Mouse (Mus musculus): Measurements from ENCODE around the gene Pklr. TPM values are rescaled to one million over a fixed set of nuclear protein-coding genes. Genes with fewer than 3 reads are reported as not detected.

Pklr gene
- polyA plus RNA-seq, 1 experiment from 2014 or later = 148 TPM

DNA sequence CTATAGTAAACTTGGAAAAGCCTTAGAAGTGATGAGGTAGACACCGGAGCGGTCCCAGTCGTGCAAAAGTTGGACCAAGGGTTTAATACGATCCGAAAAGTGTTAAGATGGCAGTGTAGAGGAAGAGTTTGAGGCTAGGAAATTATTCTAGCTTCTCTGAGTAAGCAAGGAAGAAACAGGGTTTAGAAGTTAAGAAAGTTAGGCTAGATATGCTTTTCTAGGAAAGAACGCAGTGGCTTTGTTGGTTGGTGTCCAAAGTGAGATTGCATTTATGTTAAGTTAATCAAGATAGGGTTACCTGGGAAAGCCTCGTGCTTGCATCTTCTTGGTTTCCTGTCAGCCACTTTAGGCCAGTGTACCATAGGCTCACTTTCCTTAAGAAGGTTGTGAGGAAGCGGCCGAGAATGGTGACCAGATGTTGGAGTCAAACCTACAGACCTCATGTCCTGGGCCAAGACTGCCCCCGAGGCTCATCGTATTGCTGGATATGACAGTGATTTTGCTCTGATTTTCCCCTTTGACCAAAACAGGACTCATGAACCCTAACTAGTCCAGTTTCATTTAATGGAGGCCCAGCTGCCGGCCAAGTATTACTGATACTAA, 29.4 kb downstream of the Pklr start:
- H3K27me3 ChIP-seq (replicated peaks; ENCODE audit: control insufficient read depth, insufficient read depth, low read length) = no peaks in the 10 kb centered on the region
- H3K4me2 ChIP-seq (ENCODE audit: low read depth, low read length) = peak overlapping the region; percentile 80
- 15% methylated on average over 12 of the region's 12 CpGs for WGBS
- H3K9me3 ChIP-seq (ENCODE audit: control insufficient read depth, low read length) = no peaks in the 10 kb centered on the region
- peaks cover 19% of the 10 kb centered on the region for H3K4me1 ChIP-seq (ENCODE audit: control insufficient read depth, insufficient read depth, low read length)
- peaks cover 18% of the 10 kb centered on the region for H3K36me3 ChIP-seq (ENCODE audit: control insufficient read depth, insufficient read depth, low read length)
- H3K27ac ChIP-seq (ENCODE audit: low read length) = peak overlapping the region; percentile 95
- ATAC-seq = no peak
- peak overlapping the region; percentile 96 for H3K9ac ChIP-seq (ENCODE audit: low read depth, low read length)
- H3K4me3 ChIP-seq (ENCODE audit: low read length) = peak overlapping the region; percentile 91

DNA sequence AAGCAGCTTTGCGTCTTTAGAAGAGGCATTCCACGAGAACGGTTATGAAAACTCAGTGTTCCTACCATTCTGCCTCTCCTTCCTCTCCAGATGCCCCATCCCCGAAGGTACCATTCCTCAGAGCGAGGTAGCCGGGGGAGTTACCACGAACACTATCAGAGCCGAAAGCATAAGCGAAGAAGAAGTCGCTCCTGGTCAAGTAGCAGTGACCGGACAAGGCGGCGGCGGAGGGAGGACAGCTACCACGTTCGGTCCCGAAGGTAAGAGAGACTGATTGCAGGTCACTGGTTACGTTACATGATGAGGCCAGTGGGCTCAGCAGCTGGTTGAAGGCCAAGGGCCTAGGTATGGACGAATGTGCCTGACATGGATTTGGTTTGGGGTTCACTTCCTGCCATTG, 31.0 kb downstream of the Pklr start:
- H3K4me1 ChIP-seq (ENCODE audit: control insufficient read depth, insufficient read depth, low read length) = peaks cover 18% of the 10 kb centered on the region
- H3K4me2 ChIP-seq (ENCODE audit: low read depth, low read length) = no peak overlapping the region
- no peak overlapping the region for H3K4me3 ChIP-seq (ENCODE audit: low read length)
- H3K27ac ChIP-seq (ENCODE audit: low read length) = no peak overlapping the region
- H3K27me3 ChIP-seq (replicated peaks; ENCODE audit: control insufficient read depth, insufficient read depth, low read length) = no peaks in the 10 kb centered on the region
- ATAC-seq = no peak
- H3K36me3 ChIP-seq (ENCODE audit: control insufficient read depth, insufficient read depth, low read length) = peaks cover 23% of the 10 kb centered on the region
- no peaks in the 10 kb centered on the region for H3K9me3 ChIP-seq (ENCODE audit: control insufficient read depth, low read length)
- WGBS = 93% methylated on average over 19 of the region's 19 CpGs
- no peak overlapping the region for H3K9ac ChIP-seq (ENCODE audit: low read depth, low read length)

DNA sequence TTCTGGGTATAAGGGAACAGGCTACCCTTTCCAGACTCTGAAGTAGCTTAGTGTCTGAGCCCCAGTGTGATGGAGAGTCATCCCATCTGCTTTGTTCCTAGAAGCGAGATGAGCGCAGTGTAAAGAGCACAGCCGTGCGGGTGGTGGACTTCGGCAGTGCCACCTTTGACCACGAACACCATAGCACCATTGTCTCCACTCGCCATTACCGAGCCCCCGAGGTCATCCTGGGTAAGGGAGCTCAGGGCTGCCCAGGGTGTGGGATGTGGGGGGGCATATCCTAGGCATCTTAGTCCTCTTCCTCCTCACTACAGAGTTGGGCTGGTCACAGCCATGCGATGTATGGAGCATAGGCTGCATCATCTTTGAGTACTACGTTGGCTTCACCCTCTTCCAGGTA, 38.9 kb downstream of the Pklr start:
- Histone ChIP-seq H3K9ac (ENCODE audit: low read depth, low read length) (no peak overlapping the region), H3K36me3 (ENCODE audit: control insufficient read depth, insufficient read depth, low read length) (peaks cover 32% of the 10 kb centered on the region), H3K9me3 (ENCODE audit: control insufficient read depth, low read length) (no peaks in the 10 kb centered on the region), H3K27ac (ENCODE audit: low read length) (no peak overlapping the region), H3K4me2 (ENCODE audit: low read depth, low read length) (no peak overlapping the region), H3K27me3 (replicated peaks; ENCODE audit: control insufficient read depth, insufficient read depth, low read length) (no peaks in the 10 kb centered on the region), H3K4me1 (ENCODE audit: control insufficient read depth, insufficient read depth, low read length) (peaks cover 9% of the 10 kb centered on the region), H3K4me3 (ENCODE audit: low read length) (no peak overlapping the region)
- no peak for ATAC-seq
- WGBS = 92% methylated on average over 11 of the region's 11 CpGs

DNA sequence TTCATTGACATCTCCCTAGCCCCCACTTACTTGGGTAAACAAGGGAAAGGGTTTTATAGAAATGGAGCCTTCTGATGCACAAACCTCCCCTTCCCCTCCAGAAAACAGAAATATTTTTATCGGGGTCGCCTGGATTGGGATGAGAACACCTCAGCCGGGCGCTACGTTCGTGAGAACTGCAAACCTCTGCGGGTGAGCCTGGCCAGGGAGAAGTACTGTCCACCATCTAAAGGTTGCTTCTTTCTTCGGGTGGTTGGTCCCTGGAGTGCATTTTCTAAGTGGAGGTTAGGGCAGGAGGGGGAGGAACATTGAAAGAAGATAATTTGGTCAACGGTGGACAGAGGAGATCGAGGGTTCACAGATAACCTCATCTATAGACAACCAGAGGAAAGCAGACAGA, 39.6 kb downstream of the Pklr start:
- 91% methylated on average over 10 of the region's 10 CpGs for WGBS
- peaks cover 27% of the 10 kb centered on the region for H3K36me3 ChIP-seq (ENCODE audit: control insufficient read depth, insufficient read depth, low read length)
- H3K4me1 ChIP-seq (ENCODE audit: control insufficient read depth, insufficient read depth, low read length) = peaks cover 9% of the 10 kb centered on the region

DNA sequence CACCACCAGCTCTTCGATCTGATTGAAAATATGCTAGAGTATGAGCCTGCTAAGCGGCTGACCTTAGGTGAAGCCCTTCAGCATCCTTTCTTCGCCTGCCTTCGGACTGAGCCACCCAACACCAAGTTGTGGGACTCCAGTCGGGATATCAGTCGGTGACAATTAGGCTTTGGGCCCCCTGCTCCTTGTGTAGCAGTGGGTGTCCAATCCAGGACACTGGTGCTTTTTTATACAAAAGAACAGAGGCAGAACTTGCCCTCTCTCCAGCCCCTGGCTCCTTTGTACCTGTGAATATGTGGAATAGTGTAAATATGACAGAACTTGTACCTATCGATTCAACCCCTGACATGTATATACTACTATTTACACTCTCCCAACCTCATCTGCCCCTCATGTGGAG, 40.5 kb downstream of the Pklr start:
- Histone ChIP-seq H3K4me2 (ENCODE audit: low read depth, low read length) (no peak overlapping the region), H3K4me1 (ENCODE audit: control insufficient read depth, insufficient read depth, low read length) (peaks cover 9% of the 10 kb centered on the region), H3K4me3 (ENCODE audit: low read length) (no peak overlapping the region), H3K36me3 (ENCODE audit: control insufficient read depth, insufficient read depth, low read length) (peaks cover 26% of the 10 kb centered on the region), H3K27ac (ENCODE audit: low read length) (no peak overlapping the region), H3K27me3 (replicated peaks; ENCODE audit: control insufficient read depth, insufficient read depth, low read length) (no peaks in the 10 kb centered on the region), H3K9ac (ENCODE audit: low read depth, low read length) (no peak overlapping the region), H3K9me3 (ENCODE audit: control insufficient read depth, low read length) (no peaks in the 10 kb centered on the region)
- ATAC-seq = 0 out of 2 replicates have a peak, but pooled peaks have one; percentile 1
- WGBS = 80% methylated on average over 7 of the region's 7 CpGs

More for the DNA sequence above, 39.6 kb downstream of the Pklr start:
- H3K27ac ChIP-seq (ENCODE audit: low read length) = no peak overlapping the region
- no peak overlapping the region for H3K4me3 ChIP-seq (ENCODE audit: low read length)
- no peak overlapping the region for H3K4me2 ChIP-seq (ENCODE audit: low read depth, low read length)
- ATAC-seq = no peak
- H3K27me3 ChIP-seq (replicated peaks; ENCODE audit: control insufficient read depth, insufficient read depth, low read length) = no peaks in the 10 kb centered on the region
- no peak overlapping the region for H3K9ac ChIP-seq (ENCODE audit: low read depth, low read length)
- no peaks in the 10 kb centered on the region for H3K9me3 ChIP-seq (ENCODE audit: control insufficient read depth, low read length)

DNA sequence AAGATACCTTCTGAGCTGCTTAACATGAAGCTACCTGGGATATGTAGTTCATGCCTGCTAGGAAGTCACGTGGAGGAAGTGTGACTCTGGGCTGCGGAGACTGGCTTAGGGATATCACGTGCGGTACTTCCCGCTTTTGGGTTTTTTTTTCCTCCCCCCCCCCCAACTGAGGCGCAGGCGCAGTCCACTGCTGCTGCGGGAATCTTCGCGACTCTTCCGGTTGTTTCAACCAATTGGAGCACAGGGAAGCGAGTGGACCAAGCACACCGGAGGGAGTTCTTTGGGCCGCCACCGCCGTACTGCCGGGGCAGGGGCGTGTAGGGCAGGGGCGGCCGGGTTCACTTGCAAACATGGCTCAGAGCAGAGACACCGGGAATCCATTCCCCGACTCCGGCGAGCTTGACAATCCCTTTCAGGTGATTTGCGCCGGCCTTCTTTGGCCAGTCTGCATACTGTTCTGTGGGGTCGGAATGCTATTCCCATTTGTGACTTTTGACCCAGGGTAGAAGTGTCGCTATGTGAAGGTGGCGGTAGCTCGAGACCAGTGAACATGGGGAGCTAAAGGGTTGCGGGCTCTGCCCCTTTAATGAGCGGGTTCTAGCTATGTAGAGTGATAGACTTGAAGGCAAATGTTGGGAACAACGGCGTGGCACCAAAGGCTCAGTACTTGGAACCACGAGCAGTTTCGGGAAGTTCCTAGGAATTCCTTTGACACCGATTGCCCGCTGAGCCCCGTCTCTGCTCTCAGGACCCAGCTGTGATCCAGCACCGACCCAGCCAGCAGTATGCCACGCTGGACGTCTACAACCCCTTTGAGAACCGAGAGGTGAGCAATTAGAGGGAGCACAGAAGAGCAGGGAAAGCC, 41.5 kb downstream of the Pklr start, which contains the start of gene Scamp3:
Scamp3 (plus strand) TSS at position 232 of the 865 bp plus-strand sequence.
- no peaks in the 10 kb centered on the region for H3K27me3 ChIP-seq (replicated peaks; ENCODE audit: control insufficient read depth, insufficient read depth, low read length)
- peak within 1 kb of the TSS; percentile 80 for H3K9ac ChIP-seq (ENCODE audit: low read depth, low read length)
- peaks cover 12% of the 10 kb centered on the region for H3K4me1 ChIP-seq (ENCODE audit: control insufficient read depth, insufficient read depth, low read length)
- peak within 1 kb of the TSS; percentile 80 for H3K27ac ChIP-seq (ENCODE audit: low read length)
- peak within 1 kb of the TSS; percentile 69 for H3K4me2 ChIP-seq (ENCODE audit: low read depth, low read length)
- peak; percentile 95 for ATAC-seq
- H3K9me3 ChIP-seq (ENCODE audit: control insufficient read depth, low read length) = no peaks in the 10 kb centered on the region
- under 1% methylated on average over 43 of the region's 43 CpGs for WGBS
- peaks cover 26% of the 10 kb centered on the region for H3K36me3 ChIP-seq (ENCODE audit: control insufficient read depth, insufficient read depth, low read length)
- peak within 1 kb of the TSS; percentile 70 for H3K4me3 ChIP-seq (ENCODE audit: low read length)

DNA sequence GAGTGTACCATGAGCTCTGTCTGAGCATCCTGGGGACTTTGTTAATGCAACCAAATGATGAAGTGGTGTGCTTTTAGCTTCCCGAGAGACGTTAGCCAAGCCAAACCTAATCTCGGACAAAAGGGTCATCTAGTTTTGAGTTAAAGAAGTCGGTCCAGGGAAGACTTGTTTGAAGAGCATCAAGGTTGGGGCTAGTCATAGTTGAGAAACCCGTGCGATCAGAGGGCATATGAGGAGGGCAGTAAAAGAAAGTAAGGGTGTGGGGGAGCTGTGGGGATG, 42.1 kb downstream of the Pklr start:
- Histone ChIP-seq H3K4me3 (ENCODE audit: low read length) (peak overlapping the region; percentile 70), H3K9me3 (ENCODE audit: control insufficient read depth, low read length) (no peaks in the 10 kb centered on the region), H3K4me1 (ENCODE audit: control insufficient read depth, insufficient read depth, low read length) (peaks cover 16% of the 10 kb centered on the region), H3K4me2 (ENCODE audit: low read depth, low read length) (peak overlapping the region; percentile 69), H3K27ac (ENCODE audit: low read length) (peak overlapping the region; percentile 80), H3K36me3 (ENCODE audit: control insufficient read depth, insufficient read depth, low read length) (peaks cover 25% of the 10 kb centered on the region), H3K9ac (ENCODE audit: low read depth, low read length) (peak overlapping the region; percentile 80), H3K27me3 (replicated peaks; ENCODE audit: control insufficient read depth, insufficient read depth, low read length) (no peaks in the 10 kb centered on the region)
- WGBS = 5% methylated on average over 6 of the region's 6 CpGs
- no peak for ATAC-seq

DNA sequence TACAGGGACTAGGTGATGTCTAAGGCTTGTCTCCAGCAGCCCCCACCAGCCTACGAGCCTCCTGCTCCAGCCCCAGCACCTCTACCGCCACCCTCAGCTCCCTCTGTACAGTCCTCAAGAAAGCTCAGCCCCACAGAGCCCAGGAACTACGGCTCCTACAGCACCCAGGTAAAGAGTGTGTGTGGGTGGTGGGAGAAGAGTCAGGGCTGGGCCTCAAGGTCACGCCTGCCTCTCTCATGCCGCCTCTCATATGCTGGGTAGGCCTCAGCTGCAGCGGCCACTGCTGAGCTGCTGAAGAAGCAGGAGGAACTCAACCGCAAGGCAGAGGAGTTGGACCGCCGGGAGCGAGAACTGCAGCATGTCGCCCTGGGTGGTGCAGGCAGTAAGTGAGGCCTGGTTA, 43.1 kb downstream of the Pklr start:
- no peak for ATAC-seq
- no peaks in the 10 kb centered on the region for H3K9me3 ChIP-seq (ENCODE audit: control insufficient read depth, low read length)
- peak overlapping the region; percentile 23; the same call in 1 of the 2 replicates for H3K9ac ChIP-seq (ENCODE audit: low read depth, low read length)
- peak overlapping the region; percentile 69 for H3K4me2 ChIP-seq (ENCODE audit: low read depth, low read length)
- H3K4me3 ChIP-seq (ENCODE audit: low read length) = no peak overlapping the region
- peaks cover 18% of the 10 kb centered on the region for H3K36me3 ChIP-seq (ENCODE audit: control insufficient read depth, insufficient read depth, low read length)
- no peaks in the 10 kb centered on the region for H3K27me3 ChIP-seq (replicated peaks; ENCODE audit: control insufficient read depth, insufficient read depth, low read length)
- WGBS = 83% methylated on average over 11 of the region's 11 CpGs
- H3K4me1 ChIP-seq (ENCODE audit: control insufficient read depth, insufficient read depth, low read length) = peaks cover 24% of the 10 kb centered on the region
- H3K27ac ChIP-seq (ENCODE audit: low read length) = no peak overlapping the region

DNA sequence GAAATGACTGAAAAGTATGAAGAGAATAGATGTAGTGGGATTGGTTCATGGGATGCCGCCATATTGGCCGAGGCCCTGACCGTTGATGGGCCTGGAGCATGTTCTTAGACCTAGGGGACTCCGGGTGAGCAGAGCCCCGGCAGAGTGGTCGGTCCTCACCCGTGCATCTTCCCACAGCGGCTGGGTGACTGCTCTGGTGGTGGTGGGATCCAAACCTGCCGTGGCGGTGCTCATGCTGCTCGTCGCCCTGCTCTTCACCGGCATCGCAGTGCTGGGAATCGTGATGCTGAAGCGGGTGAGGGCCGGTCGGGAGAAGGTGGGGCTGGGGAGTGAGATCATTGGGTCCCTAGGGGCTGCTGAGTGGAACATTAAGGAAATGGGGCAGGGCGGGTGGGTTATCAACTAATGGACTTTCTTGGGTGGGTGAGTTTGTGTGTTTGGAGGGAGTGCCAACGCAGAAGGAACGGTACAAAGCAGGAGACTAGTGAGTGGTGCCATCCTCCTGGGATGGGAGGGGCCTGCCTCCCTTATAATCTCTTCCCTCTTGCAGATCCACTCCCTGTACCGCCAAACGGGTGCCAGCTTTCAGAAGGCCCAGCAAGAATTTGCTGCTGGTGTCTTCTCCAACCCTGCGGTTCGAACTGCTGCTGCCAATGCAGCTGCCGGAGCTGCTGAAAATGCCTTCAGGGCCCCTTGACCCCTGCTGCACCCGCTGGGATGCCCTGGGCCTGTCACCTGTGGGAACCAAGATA, 46.0 kb downstream of the Pklr start:
- Histone ChIP-seq H3K4me2 (ENCODE audit: low read depth, low read length) (no peak overlapping the region), H3K36me3 (ENCODE audit: control insufficient read depth, insufficient read depth, low read length) (peaks cover 6% of the 10 kb centered on the region; the same call in 1 of the 2 replicates)

More for the DNA sequence above, 46.0 kb downstream of the Pklr start:
- Histone ChIP-seq H3K4me3 (ENCODE audit: low read length) (no peak overlapping the region), H3K27me3 (replicated peaks; ENCODE audit: control insufficient read depth, insufficient read depth, low read length) (no peaks in the 10 kb centered on the region), H3K9ac (ENCODE audit: low read depth, low read length) (no peak overlapping the region), H3K9me3 (ENCODE audit: control insufficient read depth, low read length) (no peaks in the 10 kb centered on the region), H3K4me1 (ENCODE audit: control insufficient read depth, insufficient read depth, low read length) (peaks cover 37% of the 10 kb centered on the region), H3K27ac (ENCODE audit: low read length) (no peak overlapping the region)
- 90% methylated on average over 27 of the region's 27 CpGs for WGBS
- ATAC-seq = no peak

Data from intestine, embryonic 16.5 days (tissue).